Mouse (Mus musculus) limb, embryonic 10.5 days (tissue): ENCODE data around the gene Mettl7b. TPM values are rescaled to one million over a fixed set of nuclear protein-coding genes. Genes with fewer than 3 reads are reported as not detected.

Experiments
- DNase-seq: peaks from one replicate; pipeline ENCODE4 v3.0.0-alpha.2; 2017; ENCODE audit warnings: low spot score
- H3K27ac ChIP-seq: fragments of 300-500 bp; sonication (generic); 2 replicates; pipeline ENCODE4 v1.5.1; 2016; ENCODE audit warnings: mild to moderate bottlenecking
- H3K27me3 ChIP-seq: fragments of 300-500 bp; sonication (generic); 2 replicates; pipeline ENCODE4 v1.6.1; 2016; ENCODE audit warnings: low read depth, mild to moderate bottlenecking; ENCODE audit not compliant: poor library complexity, severe bottlenecking
- H3K36me3 ChIP-seq: fragments of 300-500 bp; sonication (generic); 2 replicates; pipeline ENCODE4 v1.6.1; 2016; ENCODE audit warnings: mild to moderate bottlenecking, moderate library complexity
- H3K4me1 ChIP-seq: fragments of 300-500 bp; sonication (generic); 2 replicates; pipeline ENCODE4 v1.6.1; 2016
- H3K4me3 ChIP-seq: fragments of 300-500 bp; sonication (generic); 2 replicates; pipeline ENCODE4 v1.5.1; 2016; ENCODE audit warnings: mild to moderate bottlenecking, moderate library complexity
- H3K9me3 ChIP-seq: fragments of 300-500 bp; sonication (generic); replicated peaks from 2 replicates; pipeline ENCODE4 v1.6.1; 2016; ENCODE audit warnings: mild to moderate bottlenecking
- WGBS: fragments of 180-500 bp; shearing (Covaris S2); methylation state at CpG from one replicate; pipeline ENCODE4 v1.1.7; 2016; 5-methylcytosine and 5-hydroxymethylcytosine counted together
- polyA plus RNA-seq: library from polyadenylated mRNA; unstranded; fragments of >200 nt; fragmentation: Nextera tagmentation; extraction: Ambion mirVana; gene quantifications from 2 replicates; pipeline ENCODE4 v1.2.1, GENCODE M21; 2016

Gene Mettl7b
- polyA plus RNA-seq, 1 experiment from 2014 or later, result not detected

DNA sequence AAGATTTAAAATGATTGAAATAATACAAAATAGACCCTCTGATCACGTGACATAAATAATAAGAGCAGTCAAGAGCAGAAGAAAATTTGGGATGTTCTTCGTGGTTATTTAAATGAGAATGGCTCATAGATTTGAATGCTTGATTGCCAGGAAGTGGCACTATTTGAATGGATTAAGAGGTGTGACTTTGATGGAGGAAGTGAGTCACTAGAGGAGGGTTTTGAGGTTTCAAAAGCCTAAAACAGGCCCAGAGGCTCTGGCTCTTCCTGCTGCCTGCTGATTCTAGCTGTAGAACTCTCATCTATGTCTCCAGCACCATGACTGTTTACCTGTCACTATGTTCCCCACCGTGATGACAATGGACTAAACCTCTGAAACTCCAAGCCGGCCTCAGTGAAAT is 12.1 kb upstream of the Mettl7b start:
- Histone ChIP-seq H3K27ac (no peak overlapping the region), H3K9me3 (no peaks in the 10 kb centered on the region), H3K36me3 (no peaks in the 10 kb centered on the region), H3K4me3 (no peak overlapping the region), H3K4me1 (peaks cover 14% of the 10 kb centered on the region), H3K27me3 (no peaks in the 10 kb centered on the region)
- WGBS, result 80% methylated on average over 4 of the region's 4 CpGs
- DNase-seq, result no peak

DNA sequence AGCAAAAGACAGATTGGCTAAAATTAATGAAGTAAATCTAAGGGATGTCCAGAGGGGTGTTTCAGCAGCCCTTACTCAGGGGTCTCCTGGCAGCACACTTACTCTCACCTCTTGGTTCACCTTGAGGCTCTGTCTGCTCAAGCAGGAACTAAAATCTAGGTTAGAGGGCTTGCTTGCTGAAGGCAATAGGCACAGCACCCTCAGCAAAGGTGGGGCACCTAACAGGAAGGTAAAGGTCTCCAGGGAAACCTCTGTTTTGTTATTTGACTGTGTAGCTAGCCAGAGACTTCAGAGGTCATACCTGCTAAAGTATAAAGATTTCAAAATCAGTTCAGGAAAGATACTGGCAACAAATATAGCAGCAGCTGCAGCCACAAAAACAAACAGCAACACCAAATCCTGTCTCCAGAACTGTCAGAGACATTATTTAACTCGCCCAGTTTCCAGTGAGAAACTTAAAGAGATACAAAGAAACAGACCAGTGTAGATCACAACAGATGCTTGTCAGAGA is 10.0 kb upstream of the Mettl7b start:
- Histone ChIP-seq H3K4me3 (no peak overlapping the region), H3K36me3 (no peaks in the 10 kb centered on the region), H3K27me3 (no peaks in the 10 kb centered on the region), H3K4me1 (no peaks in the 10 kb centered on the region), H3K9me3 (no peaks in the 10 kb centered on the region), H3K27ac (no peak overlapping the region)
- no peak for DNase-seq
- WGBS, result 39% methylated on average over 1 of the region's 1 CpGs

DNA sequence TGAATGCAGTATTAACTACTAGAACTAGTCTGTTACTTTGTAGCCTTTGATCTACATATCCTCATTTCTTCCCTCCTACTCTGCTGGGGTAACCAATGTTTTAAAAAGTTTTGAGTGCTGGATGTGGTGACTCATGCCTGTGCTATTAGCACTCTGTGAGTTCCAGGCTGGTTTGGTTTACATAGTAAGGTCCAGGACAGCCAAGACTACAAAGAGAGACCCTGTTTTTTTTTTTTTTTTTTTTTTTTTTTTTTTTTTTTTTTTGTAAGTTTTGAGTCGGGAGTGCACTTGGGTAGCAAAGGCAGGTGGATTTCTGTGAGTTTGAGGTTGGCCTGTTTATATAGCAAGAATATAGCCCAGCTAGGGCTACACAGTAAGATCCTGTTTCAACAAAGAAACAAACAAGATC is 7.6 kb upstream of the Mettl7b start:
- DNase-seq, result no peak
- Histone ChIP-seq H3K4me3 (no peak overlapping the region), H3K27me3 (no peaks in the 10 kb centered on the region), H3K36me3 (no peaks in the 10 kb centered on the region), H3K4me1 (no peaks in the 10 kb centered on the region), H3K9me3 (no peaks in the 10 kb centered on the region), H3K27ac (no peak overlapping the region)
- 68% methylated on average over 1 of the region's 1 CpGs for WGBS

DNA sequence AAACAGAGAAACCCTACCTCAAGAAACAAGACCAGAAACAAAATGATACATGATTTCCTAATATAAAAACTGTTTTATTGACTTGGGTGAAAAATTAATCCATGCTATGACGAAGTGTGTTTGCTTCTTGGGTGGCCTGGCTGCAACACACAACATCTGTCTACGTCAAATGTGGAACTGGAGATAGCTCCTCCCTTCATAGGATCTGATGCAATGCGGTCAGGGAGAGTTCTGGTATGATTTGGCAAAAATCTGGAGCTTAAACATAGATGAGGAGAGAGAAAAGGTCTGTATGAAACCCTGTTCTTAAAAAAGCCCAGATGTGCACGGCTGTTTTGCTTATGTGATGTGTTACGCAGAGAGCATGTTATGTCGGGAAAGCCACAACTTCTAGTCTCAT is 5.1 kb upstream of the Mettl7b start:
- Histone ChIP-seq H3K4me1 (no peaks in the 10 kb centered on the region), H3K4me3 (no peak overlapping the region), H3K36me3 (no peaks in the 10 kb centered on the region), H3K27me3 (no peaks in the 10 kb centered on the region), H3K9me3 (no peaks in the 10 kb centered on the region), H3K27ac (no peak overlapping the region)
- WGBS, result 92% methylated on average over 6 of the region's 6 CpGs
- DNase-seq, result no peak

DNA sequence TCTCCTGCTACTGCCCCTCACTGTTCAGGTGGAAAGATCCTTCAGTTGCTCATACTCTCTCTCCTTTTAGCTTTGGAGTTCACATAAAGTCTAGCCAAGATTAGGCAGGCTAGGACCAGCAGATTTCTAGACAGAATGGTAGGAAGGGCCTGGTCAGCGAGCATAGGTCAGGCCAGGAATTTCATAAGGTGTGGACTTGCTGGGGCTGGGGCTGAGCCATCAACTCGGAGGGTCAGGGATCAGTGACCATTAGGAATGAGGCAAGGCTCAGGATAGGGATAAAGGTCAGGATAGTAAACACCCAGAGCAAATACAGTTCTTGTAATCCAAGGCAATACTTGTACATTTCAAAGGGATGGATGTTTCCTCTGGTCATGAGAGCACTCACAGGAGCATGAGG is 4.2 kb upstream of the Mettl7b start:
- H3K27ac ChIP-seq, result no peak overlapping the region
- WGBS, result 80% methylated on average over 2 of the region's 2 CpGs
- no peaks in the 10 kb centered on the region for H3K27me3 ChIP-seq

DNA sequence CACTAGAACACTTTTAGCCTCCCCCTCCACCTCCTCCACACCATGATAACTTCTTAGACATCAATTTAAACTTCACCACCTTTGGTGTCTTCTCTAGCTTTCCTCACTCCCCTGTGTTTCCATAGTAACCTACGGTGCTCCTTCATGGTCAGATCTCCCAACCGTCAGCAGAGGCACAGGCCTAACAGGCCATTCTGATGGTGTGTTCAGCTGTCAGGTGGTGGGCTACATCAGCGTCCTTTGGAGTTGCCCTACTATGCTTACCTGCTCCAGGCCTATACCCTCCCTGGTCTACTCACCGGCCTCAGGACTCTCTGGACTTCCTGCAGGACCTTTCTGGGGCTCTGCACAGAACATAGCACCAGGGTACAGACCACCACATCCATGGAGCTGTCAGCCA is 646 bp downstream of the Mettl7b start:
- 78% methylated on average over 4 of the region's 4 CpGs for WGBS
- no peak for DNase-seq
- Histone ChIP-seq H3K4me1 (no peaks in the 10 kb centered on the region), H3K9me3 (no peaks in the 10 kb centered on the region), H3K27ac (no peak overlapping the region), H3K36me3 (no peaks in the 10 kb centered on the region), H3K4me3 (no peak overlapping the region), H3K27me3 (no peaks in the 10 kb centered on the region)

More for the DNA sequence above, 4.2 kb upstream of the Mettl7b start:
- Histone ChIP-seq H3K4me3 (no peak overlapping the region), H3K4me1 (no peaks in the 10 kb centered on the region), H3K9me3 (no peaks in the 10 kb centered on the region), H3K36me3 (no peaks in the 10 kb centered on the region)
- no peak for DNase-seq

DNA sequence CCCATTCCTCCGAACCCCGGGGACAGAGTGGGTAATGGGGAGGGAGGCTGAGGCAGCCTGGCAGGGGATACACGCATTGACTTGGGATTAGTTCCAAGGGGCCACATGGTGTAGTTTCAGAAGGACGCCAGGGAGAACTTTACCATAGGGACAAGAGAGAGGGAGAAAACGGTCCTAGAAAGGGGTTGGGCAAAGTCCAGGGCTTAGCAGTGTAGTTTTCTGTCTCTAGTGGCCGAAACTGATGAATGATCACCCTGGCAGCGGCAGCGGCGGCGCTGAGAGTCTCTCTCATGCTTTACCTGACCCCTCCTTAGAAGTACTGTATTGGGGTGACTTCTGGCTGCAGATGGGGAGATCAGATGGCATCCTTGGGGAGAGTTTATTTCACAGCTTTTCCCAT is 2.4 kb downstream of the Mettl7b start:
- no peak for DNase-seq
- Histone ChIP-seq H3K4me1 (no peaks in the 10 kb centered on the region), H3K9me3 (no peaks in the 10 kb centered on the region), H3K27ac (no peak overlapping the region), H3K4me3 (no peak overlapping the region), H3K36me3 (no peaks in the 10 kb centered on the region), H3K27me3 (no peaks in the 10 kb centered on the region)
- WGBS, result 80% methylated on average over 10 of the region's 10 CpGs

DNA sequence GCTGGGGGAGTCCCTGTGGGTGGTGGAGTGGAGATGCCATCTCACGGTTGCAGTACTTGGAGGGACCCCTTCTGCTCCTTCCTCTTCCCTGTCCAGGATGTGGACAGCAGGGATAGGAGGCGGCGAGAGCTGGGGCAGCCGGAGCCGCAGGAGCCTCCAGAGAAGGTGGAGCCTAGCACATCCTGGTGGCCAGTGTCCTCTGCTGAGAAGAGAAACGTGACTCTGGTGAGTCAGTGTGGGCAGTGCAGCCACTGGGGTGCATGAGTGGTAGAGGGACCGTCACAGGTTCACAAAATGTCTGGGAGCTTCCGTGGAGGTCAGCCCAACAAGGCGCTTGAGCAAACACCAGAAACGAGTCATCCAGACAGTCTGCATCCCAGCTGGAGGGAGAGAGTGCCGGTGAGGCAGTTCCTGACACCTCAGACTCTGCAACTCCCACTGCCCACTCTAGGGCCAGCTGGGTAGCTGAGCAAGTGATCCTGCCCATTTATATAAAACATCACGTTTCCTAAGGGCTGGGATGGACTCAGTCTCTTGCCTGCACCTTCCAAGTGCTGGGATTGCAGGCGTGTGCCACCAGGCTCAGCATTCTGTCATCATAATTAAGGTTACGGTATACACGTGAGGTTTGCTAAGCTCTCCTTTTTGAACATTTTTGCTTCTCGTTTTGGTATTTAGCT is 10.4 kb downstream of the Mettl7b start:
- no peak overlapping the region for H3K27ac ChIP-seq
- WGBS, result 70% methylated on average over 16 of the region's 16 CpGs
- 0 out of 2 replicates have a peak, but pooled peaks cover 4% of the 10 kb centered on the region for H3K27me3 ChIP-seq
- H3K4me1 ChIP-seq, result no peaks in the 10 kb centered on the region
- no peaks in the 10 kb centered on the region for H3K36me3 ChIP-seq
- H3K4me3 ChIP-seq, result no peak overlapping the region
- DNase-seq, result no peak
- no peaks in the 10 kb centered on the region for H3K9me3 ChIP-seq

DNA sequence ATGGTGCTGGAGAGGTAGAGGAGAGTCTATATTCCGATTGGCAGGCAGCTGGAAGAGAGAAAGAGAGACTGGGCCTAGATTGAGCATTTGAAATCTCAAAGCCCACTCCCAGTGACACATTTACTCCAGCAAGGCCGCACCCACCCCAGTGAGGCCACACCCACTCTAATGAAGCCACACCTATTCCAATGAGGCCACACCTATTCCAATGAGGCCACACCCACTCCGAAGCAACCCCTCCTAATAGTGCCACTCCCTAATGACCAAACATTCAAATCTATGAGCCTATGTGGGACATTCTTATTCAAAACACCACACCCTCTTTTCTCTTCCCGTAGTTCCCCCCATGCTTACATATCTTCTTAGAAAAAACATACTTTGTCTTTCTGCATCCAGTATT is 13.3 kb downstream of the Mettl7b start:
- WGBS, result 89% methylated on average over 4 of the region's 4 CpGs
- Histone ChIP-seq H3K4me3 (no peak overlapping the region), H3K27ac (no peak overlapping the region), H3K27me3 (0 out of 2 replicates have a peak, but pooled peaks cover 4% of the 10 kb centered on the region), H3K9me3 (no peaks in the 10 kb centered on the region), H3K36me3 (no peaks in the 10 kb centered on the region), H3K4me1 (no peaks in the 10 kb centered on the region)
- no peak for DNase-seq

DNA sequence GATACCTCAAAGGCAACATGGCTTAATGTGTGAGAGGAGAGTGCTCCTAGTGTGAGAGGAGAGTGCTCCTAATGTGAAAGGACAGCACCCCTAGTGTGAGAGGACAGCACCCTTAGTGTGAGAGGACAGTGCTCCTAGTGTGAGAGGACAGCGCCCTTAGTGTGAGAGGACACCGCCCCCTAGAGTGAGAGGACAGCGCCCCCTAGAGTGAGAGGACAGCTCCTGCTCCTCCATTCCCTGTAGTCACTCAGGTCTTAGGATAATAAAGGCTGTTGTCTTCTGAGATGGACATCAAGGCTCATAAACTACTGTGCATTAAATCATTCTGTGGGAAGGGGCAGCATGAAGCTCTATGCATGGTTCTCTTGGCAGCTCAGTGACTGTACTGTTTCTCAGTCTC is 15.1 kb downstream of the Mettl7b start:
- H3K27me3 ChIP-seq, result 0 out of 2 replicates have a peak, but pooled peaks cover 4% of the 10 kb centered on the region
- 20% methylated on average over 3 of the region's 3 CpGs for WGBS

DNA sequence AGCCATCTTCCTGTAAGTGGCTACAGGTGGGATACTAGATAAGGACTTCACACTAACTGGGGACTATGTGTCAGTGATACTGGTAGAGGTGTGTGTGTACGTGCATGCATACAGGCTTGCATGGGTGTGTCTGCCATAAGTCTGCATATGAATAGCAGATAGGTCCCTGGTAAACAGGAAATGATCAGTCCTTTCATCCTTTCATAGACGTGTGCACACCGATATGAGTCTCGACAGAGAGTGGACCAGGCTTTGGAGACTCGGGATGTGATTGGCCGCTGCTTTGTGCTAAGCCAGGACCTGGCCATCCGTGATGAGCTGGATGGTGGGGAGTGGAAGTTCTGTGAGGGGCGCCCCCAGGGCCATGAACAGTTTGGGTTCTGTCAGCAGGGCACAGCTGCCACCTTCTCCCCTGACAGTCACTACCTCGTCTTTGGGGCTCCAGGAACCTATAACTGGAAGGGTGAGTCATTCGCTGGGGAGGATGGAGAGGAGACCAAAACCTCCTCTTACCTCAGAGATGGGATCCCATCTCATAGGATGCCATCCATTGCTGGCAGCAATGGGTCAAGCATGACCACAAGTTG is 20.2 kb downstream of the Mettl7b start:
- Histone ChIP-seq H3K27ac (no peak overlapping the region), H3K4me1 (no peaks in the 10 kb centered on the region), H3K27me3 (peaks cover 20% of the 10 kb centered on the region), H3K9me3 (no peaks in the 10 kb centered on the region), H3K36me3 (no peaks in the 10 kb centered on the region), H3K4me3 (no peak overlapping the region)
- WGBS, result 88% methylated on average over 10 of the region's 10 CpGs
- no peak for DNase-seq

More for the DNA sequence above, 15.1 kb downstream of the Mettl7b start:
- Histone ChIP-seq H3K4me1 (no peaks in the 10 kb centered on the region), H3K36me3 (no peaks in the 10 kb centered on the region), H3K27ac (no peak overlapping the region), H3K9me3 (no peaks in the 10 kb centered on the region), H3K4me3 (no peak overlapping the region)
- DNase-seq, result no peak

DNA sequence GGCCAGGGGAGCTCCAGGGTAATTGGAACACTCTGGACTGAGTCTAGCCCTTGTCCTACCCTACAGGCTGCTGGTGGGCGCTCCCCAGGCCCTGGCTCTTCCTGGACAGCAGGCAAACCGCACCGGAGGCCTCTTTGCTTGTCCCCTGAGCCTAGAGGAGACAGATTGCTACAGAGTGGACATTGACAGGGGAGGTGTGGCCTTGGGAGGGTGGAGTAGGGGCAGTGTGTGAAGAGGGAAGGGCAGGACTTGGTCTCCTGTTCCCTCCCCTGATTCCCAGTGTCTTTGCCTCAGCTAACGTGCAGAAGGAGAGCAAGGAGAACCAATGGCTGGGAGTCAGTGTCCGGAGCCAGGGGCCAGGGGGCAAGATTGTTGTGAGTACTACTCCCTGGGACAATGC is 21.8 kb downstream of the Mettl7b start:
- Histone ChIP-seq H3K36me3 (no peaks in the 10 kb centered on the region), H3K9me3 (no peaks in the 10 kb centered on the region), H3K27ac (no peak overlapping the region), H3K4me3 (no peak overlapping the region), H3K27me3 (peaks cover 36% of the 10 kb centered on the region), H3K4me1 (peaks cover 6% of the 10 kb centered on the region)
- DNase-seq, result no peak
- WGBS, result 58% methylated on average over 5 of the region's 5 CpGs

DNA sequence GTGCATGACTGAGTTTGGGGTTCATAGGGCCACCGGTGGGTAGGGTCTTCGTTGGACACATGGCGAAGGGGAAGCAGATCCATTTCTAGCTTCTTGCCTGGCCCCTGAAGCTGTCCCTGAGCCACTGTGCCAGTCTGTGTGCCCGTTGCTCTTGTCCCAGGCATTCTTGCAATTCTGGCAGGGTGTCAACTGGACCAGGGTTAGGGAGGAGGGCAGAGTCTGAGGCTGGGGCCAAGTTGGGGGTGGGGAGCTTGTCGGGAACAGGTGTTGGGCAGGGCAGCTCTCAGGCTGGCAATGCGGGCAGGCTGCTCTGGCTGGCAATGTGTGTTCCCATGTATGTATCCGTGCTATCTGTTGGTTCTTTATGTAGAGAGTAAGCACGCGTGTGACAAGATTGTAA is 22.3 kb downstream of the Mettl7b start:
- Histone ChIP-seq H3K4me1 (peaks cover 11% of the 10 kb centered on the region), H3K4me3 (no peak overlapping the region), H3K9me3 (no peaks in the 10 kb centered on the region), H3K36me3 (no peaks in the 10 kb centered on the region), H3K27me3 (peaks cover 41% of the 10 kb centered on the region), H3K27ac (no peak overlapping the region)
- no peak for DNase-seq
- WGBS, result 85% methylated on average over 9 of the region's 9 CpGs
